Mouse (Mus musculus) layer of hippocampus, adult 2 months (tissue): ENCODE measurements around the gene Naa80. TPM values are rescaled to one million over a fixed set of nuclear protein-coding genes. Genes with fewer than 3 reads are reported as not detected.
A peak's percentile ranks its signal among the peaks of the same experiment; 100 is the strongest.

Source experiments
- DNase-seq, 2 experiments: peaks; one replicate each; pipeline ENCODE4 v3.0.0; 2022; ENCODE audit warnings: low spot score in 2 of 2
- H3K27ac ChIP-seq: fragments of 200-600 bp; 2 replicates; pipeline ENCODE4 v1.8.1; 2022
- H3K4me3 ChIP-seq: fragments of 200-600 bp; 2 replicates; pipeline ENCODE4 v1.8.1; 2022; ENCODE audit warnings: mild to moderate bottlenecking
- CTCF ChIP-seq: fragments of 200-600 bp; conservative IDR thresholded peaks from 2 replicates; pipeline ENCODE4 v1.8.1; 2022; ENCODE audit warnings: antibody characterized with exemption, mild to moderate bottlenecking, moderate library complexity
- total RNA-seq, 2 experiments: library from RNA; stranded (reverse); gene quantifications; 2 replicates each; pipeline ENCODE4 v1.2.3; 2021

The Naa80 gene
- total RNA-seq, 2 experiments from 2014 or later: 10.9 to 12.6 TPM

GRCm38 (mm10) chr9:107544196-107544700 is 34.4 kb upstream of the Naa80 start:
- H3K27ac ChIP-seq: no peak overlapping the region
- H3K4me3 ChIP-seq: no peak overlapping the region
- no peak for TF ChIP-seq CTCF
- DNase-seq: no peak

- no peak for DNase-seq
- no peak for TF ChIP-seq CTCF
Measured at GRCm38 (mm10) chr9:107544729-107545128, 34.0 kb upstream of the Naa80 start.

GRCm38 (mm10) chr9:107545199-107545598 is 33.5 kb upstream of the Naa80 start:
- DNase-seq: no peak
- H3K4me3 ChIP-seq: no peak overlapping the region
- TF ChIP-seq CTCF: no peak
- no peak overlapping the region for H3K27ac ChIP-seq

More at GRCm38 (mm10) chr9:107544729-107545128, 34.0 kb upstream of the Naa80 start:
- H3K27ac ChIP-seq: no peak overlapping the region
- H3K4me3 ChIP-seq: no peak overlapping the region

GRCm38 (mm10) chr9:107545602-107546001 is 33.1 kb upstream of the Naa80 start:
- Histone ChIP-seq H3K4me3 (no peak overlapping the region), H3K27ac (no peak overlapping the region)
- peak; percentile 65 to 83 for DNase-seq
- TF ChIP-seq CTCF: peak; percentile 96

- peak; percentile 82 to 89 for DNase-seq
Measured at GRCm38 (mm10) chr9:107547026-107547425, 31.7 kb upstream of the Naa80 start, which contains the start of gene Zmynd10. Zmynd10 (plus strand) TSS chr9:107547298.

GRCm38 (mm10) chr9:107547957-107548356 is 30.7 kb upstream of the Naa80 start:
- DNase-seq: no peak
- Histone ChIP-seq H3K27ac (no peak overlapping the region), H3K4me3 (no peak overlapping the region)
- no peak for TF ChIP-seq CTCF

More at GRCm38 (mm10) chr9:107547026-107547425, 31.7 kb upstream of the Naa80 start, which contains the start of gene Zmynd10:
- Histone ChIP-seq H3K27ac (peak within 1 kb of the TSS; percentile 73), H3K4me3 (peak within 1 kb of the TSS; percentile 46)
- TF ChIP-seq CTCF: no peak

GRCm38 (mm10) chr9:107548820-107549219 is 29.9 kb upstream of the Naa80 start:
- no peak for DNase-seq
- Histone ChIP-seq H3K27ac (no peak overlapping the region), H3K4me3 (no peak overlapping the region)
- no peak for TF ChIP-seq CTCF

- Histone ChIP-seq H3K27ac (no peak overlapping the region), H3K4me3 (no peak overlapping the region)
- no peak for DNase-seq
- TF ChIP-seq CTCF: no peak
Measured at GRCm38 (mm10) chr9:107549297-107550074, 29.2 kb upstream of the Naa80 start.

GRCm38 (mm10) chr9:107550491-107551116 is 28.1 kb upstream of the Naa80 start:
- DNase-seq: no peak
- TF ChIP-seq CTCF: no peak
- no peak overlapping the region for H3K4me3 ChIP-seq
- no peak overlapping the region for H3K27ac ChIP-seq

- H3K4me3 ChIP-seq: peak within 1 kb of the TSS; percentile 56
- no peak for TF ChIP-seq CTCF
- H3K27ac ChIP-seq: peak within 1 kb of the TSS; percentile 28; the same call in 1 of the 2 replicates
- no peak for DNase-seq
Measured at GRCm38 (mm10) chr9:107551117-107551889, 27.4 kb upstream of the Naa80 start, which contains the start of gene Rassf1. Rassf1 (plus strand) TSS chr9:107551555.

GRCm38 (mm10) chr9:107551890-107552355 is 26.8 kb upstream of the Naa80 start:
- DNase-seq: no peak
- Histone ChIP-seq H3K27ac (no peak overlapping the region), H3K4me3 (peak overlapping the region; percentile 56)
- no peak for TF ChIP-seq CTCF

GRCm38 (mm10) chr9:107552690-107553393 is 25.8 kb upstream of the Naa80 start:
- H3K4me3 ChIP-seq: no peak overlapping the region
- TF ChIP-seq CTCF: no peak
- no peak overlapping the region for H3K27ac ChIP-seq
- DNase-seq: no peak
